Mouse (Mus musculus): ENCODE results near the gene Ifna9.
A peak's percentile ranks its signal among the peaks of the same experiment; 100 is the strongest.
"Not testable (repeated sequence)": the region's sequence is repeated elsewhere in the genome, so short reads cannot be mapped to it uniquely, and the experiment has no call there.

Gene Ifna9

DNA sequence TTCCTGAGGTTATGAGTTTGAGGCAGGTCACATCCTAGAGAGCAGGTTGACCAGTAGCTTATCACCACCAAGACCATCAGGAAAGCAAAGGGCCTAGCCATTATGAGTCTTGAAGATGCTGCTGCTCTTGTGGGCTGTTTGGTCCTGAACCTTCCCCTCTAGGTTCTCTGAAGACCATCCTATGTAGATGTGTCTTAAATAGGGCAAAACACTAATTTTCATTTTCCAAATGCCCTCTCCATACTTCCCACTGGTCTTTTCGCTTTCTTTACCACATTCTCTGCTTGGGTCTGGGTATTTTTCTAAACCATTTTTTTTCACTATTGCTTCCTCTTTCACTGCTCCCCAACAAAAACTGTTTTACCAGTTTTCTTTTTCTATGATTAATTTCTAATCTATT lies at the start of gene Ifna9:
TSS of gene Ifna9 (minus strand) at position 101 of the 400 bp plus-strand sequence.
- DNase-seq (ENCODE audit: low spot score in 2 of 2), result no peak

DNA sequence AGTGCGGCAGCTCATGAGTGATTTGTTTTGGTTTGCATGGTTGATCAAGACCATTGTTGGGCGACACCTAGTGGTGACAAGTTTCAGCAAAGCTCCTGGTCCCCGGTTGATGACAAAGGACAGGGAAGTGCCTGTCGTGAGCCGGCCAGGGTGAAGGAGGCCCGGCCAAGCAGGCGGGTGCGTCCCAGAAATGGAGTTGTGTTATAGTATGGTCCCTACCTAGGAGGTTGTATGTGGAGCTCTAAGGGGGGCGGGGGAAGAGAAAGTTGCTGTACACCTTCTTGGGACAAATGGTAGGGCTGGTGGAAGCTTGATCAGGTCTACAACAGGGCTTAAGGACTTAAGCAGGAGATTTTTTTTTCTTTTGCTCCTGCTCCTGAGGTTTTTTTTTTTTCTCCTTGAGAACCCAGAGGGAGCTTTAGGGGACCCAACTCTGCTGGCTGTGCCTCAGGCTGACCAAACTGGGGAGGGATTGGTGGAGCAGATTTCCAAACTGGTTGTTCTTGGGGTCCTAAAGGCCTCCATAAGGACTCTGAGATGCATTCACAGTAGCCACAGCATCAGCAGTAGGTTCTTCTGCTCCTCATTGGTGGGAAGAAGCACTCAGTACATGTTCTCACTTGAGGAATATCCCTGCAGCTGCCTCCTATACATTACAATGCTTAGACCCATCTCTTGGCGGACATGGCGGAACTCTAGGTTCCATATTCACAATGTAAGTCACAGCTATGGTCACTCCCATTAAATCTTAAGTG lies 49.1 kb upstream of the Ifna9 start:
- DNase-seq (ENCODE audit: low spot score in 2 of 2), result peak; percentile 57 to 85

GRCm38 (mm10) chr4:88640704-88641076 lies 48.5 kb upstream of the Ifna9 start:
- DNase-seq (ENCODE audit: low spot score in 2 of 2), result no peak

DNA sequence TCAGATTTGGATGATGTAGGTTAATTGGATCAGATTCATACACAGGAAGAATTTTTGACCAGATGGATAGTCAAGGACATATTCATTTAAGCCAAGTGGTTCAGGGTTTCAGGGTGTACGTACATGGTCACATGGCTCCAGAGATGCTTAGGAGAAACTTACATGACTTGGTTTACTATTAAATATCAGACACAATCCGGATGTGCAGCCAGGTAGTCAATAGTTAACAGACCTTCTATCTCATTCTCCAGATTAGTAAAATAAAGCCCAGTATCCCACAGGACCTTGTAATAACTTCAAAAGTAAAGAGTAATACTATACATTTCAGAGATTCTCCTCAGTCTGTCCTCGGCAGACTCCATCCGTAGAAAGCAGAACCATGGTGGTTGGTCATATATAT lies 42.1 kb upstream of the Ifna9 start, which contains the start of gene C87499:
TSS of gene C87499 (minus strand) at position 101 of the 400 bp plus-strand sequence.
- no peak for DNase-seq (ENCODE audit: low spot score in 2 of 2)

- no peak for DNase-seq (ENCODE audit: low spot score in 2 of 2)
Measured at GRCm38 (mm10) chr4:88603276-88603675, 11.1 kb upstream of the Ifna9 start, which contains the start of gene Ifna12. Gene Ifna12 (minus strand): TSS chr4:88603376.

DNA sequence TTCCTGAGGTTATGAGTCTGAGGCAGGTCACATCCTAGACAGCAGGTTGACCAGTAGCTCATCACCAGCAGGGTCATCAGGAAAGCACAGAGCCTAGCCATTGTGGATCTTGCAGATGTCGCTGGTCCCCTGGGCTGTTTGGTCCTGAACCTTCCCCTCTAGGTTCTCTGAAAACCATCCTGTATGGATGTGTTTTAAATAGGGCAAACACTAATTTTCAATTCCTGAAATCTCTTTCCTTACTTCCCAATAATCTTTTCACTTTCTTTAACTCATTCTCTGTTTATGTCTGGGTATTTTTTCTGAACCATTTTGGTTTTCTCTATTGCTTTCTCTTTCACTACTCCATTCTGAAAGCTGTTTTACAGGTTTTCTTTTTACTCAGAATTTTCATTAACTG lies 20.5 kb downstream of the Ifna9 start, which contains the start of gene Ifna14:
TSS of gene Ifna14 (minus strand) at position 101 of the 400 bp plus-strand sequence.
- no peak for DNase-seq (ENCODE audit: low spot score in 2 of 2)

DNA sequence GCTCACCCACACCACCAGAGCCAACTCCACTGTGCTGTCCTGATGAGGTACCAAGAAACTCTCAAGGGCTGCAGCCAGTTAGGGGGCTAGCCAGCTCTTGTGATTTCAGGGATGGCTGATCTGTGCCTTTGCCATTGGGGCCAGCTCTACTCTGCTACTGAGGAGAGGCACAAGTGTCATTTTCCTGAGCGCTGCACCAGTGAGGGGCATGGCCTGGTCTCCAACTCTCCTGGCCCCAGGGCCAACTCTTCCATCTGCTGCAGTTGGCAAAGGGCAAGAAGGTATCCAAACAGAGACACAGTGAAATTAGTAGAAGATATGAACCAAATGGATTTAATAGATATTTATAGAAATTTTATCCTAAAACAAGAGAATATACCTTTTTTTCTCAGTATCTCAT lies 30.4 kb downstream of the Ifna9 start:
- no peak for DNase-seq (ENCODE audit: low spot score in 2 of 2)

DNA sequence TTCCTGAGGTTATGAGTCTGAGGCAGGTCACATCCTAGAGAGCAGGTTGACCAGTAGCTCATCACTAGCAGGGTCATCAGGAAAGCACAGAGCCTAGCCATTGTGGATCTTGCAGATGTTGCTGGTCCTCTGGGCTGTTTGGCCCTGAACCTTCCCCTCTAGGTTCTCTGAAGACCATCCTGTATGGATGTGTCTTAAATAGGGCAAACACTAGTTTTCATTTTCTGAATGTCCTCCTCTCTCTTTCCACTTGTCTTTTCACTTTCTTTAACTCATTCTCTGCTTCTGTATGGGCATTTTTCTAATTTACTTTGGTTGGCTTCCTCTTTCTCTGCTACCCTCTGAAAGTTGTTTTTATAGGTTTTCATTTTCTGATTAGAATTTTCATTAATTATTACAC lies 34.0 kb downstream of the Ifna9 start, which contains the start of gene Ifna15:
TSS of gene Ifna15 (minus strand) at position 101 of the 400 bp plus-strand sequence.
- not testable (repeated sequence) for DNase-seq (ENCODE audit: low spot score in 2 of 2)

GRCm38 (mm10) chr4:88550161-88550945 lies 41.8 kb downstream of the Ifna9 start:
- DNase-seq (ENCODE audit: low spot score in 2 of 2), result peak; percentile 21 to 49

- DNase-seq (ENCODE audit: low spot score in 2 of 2), result no peak
Measured at GRCm38 (mm10) chr4:88547986-88548385, 44.2 kb downstream of the Ifna9 start.

GRCm38 (mm10) chr4:88543649-88544234 lies 48.4 kb downstream of the Ifna9 start:
- no peak for DNase-seq (ENCODE audit: low spot score in 2 of 2)
